Mouse (Mus musculus) megakaryocyte, embryonic 14.5 days (primary cell): ENCODE measurements around the gene Fmn2. TPM values are rescaled to one million over a fixed set of nuclear protein-coding genes. Genes with fewer than 3 reads are reported as not detected.

Experiments
- H3K27me3 ChIP-seq: replicated peaks from 2 replicates; pipeline ENCODE3; 2012; ENCODE audit warnings: inconsistent platforms
- H3K36me3 ChIP-seq: replicated peaks from 2 replicates; pipeline ENCODE3; 2012; ENCODE audit warnings: low read length, inconsistent platforms, mixed read lengths
- H3K4me1 ChIP-seq: 2 replicates; pipeline ENCODE4 v1.6.1; 2012; ENCODE audit warnings: inconsistent platforms
- H3K4me3 ChIP-seq: replicated peaks from 2 replicates; pipeline ENCODE3; 2012; ENCODE audit warnings: moderate library complexity, mild to moderate bottlenecking, inconsistent platforms
- H3K9me3 ChIP-seq: 2 replicates; pipeline ENCODE4 v1.6.1; 2012; ENCODE audit warnings: inconsistent platforms
- FLI1 ChIP-seq: IDR thresholded peaks from 2 replicates; pipeline ENCODE4 v1.6.1; 2012; ENCODE audit warnings: low read length, inconsistent platforms, mixed read lengths
- GATA1 ChIP-seq: IDR thresholded peaks from 3 replicates; pipeline ENCODE4 v1.6.1; 2012; ENCODE audit warnings: mixed read lengths, low read length, inconsistent platforms, borderline replicate concordance
- polyA plus RNA-seq: library from polyadenylated mRNA; stranded (reverse); fragments of >175 nt; gene quantifications from 2 replicates; pipeline ENCODE4 v1.2.3, GENCODE M21; 2012; ENCODE audit warnings: low replicate concordance; ENCODE audit not compliant: insufficient read depth

Fmn2 gene
- polyA plus RNA-seq, 1 experiment, result 0.60 TPM

GRCm38 (mm10) chr1:174689301-174689700, 187.7 kb downstream of the Fmn2 start:
- H3K4me1 ChIP-seq, result no peaks in the 10 kb centered on the region
- H3K36me3 ChIP-seq, result no peaks in the 10 kb centered on the region
- H3K4me3 ChIP-seq, result no peak overlapping the region
- no peaks in the 10 kb centered on the region for H3K27me3 ChIP-seq
- no peaks in the 10 kb centered on the region for H3K9me3 ChIP-seq
- TF ChIP-seq FLI1 (no peak), GATA1 (no peak)

GRCm38 (mm10) chr1:174700871-174701270, 199.2 kb downstream of the Fmn2 start:
- Histone ChIP-seq H3K4me3 (no peak overlapping the region), H3K27me3 (no peaks in the 10 kb centered on the region), H3K36me3 (no peaks in the 10 kb centered on the region), H3K4me1 (no peaks in the 10 kb centered on the region), H3K9me3 (no peaks in the 10 kb centered on the region)
- TF ChIP-seq GATA1 (no peak), FLI1 (no peak)

GRCm38 (mm10) chr1:174701835-174702234, 200.2 kb downstream of the Fmn2 start:
- Histone ChIP-seq H3K4me3 (no peak overlapping the region), H3K9me3 (no peaks in the 10 kb centered on the region), H3K36me3 (no peaks in the 10 kb centered on the region), H3K27me3 (no peaks in the 10 kb centered on the region), H3K4me1 (no peaks in the 10 kb centered on the region)
- TF ChIP-seq GATA1 (no peak), FLI1 (no peak)

- Histone ChIP-seq H3K4me1 (no peaks in the 10 kb centered on the region), H3K9me3 (no peaks in the 10 kb centered on the region), H3K4me3 (no peak overlapping the region), H3K36me3 (no peaks in the 10 kb centered on the region), H3K27me3 (no peaks in the 10 kb centered on the region)
- TF ChIP-seq GATA1, result no peak
- TF ChIP-seq FLI1, result no peak
These were observed 202.3 kb downstream of the Fmn2 start for GRCm38 (mm10) chr1:174703909-174704308.

GRCm38 (mm10) chr1:174719729-174720458, 218.3 kb downstream of the Fmn2 start:
- H3K9me3 ChIP-seq, result no peaks in the 10 kb centered on the region
- no peaks in the 10 kb centered on the region for H3K36me3 ChIP-seq
- H3K27me3 ChIP-seq, result no peaks in the 10 kb centered on the region
- no peaks in the 10 kb centered on the region for H3K4me1 ChIP-seq
- TF ChIP-seq FLI1, result no peak
- no peak for TF ChIP-seq GATA1
- H3K4me3 ChIP-seq, result no peak overlapping the region

- Histone ChIP-seq H3K27me3 (no peaks in the 10 kb centered on the region), H3K4me1 (no peaks in the 10 kb centered on the region), H3K4me3 (no peak overlapping the region), H3K9me3 (no peaks in the 10 kb centered on the region), H3K36me3 (no peaks in the 10 kb centered on the region)
- TF ChIP-seq FLI1 (no peak), GATA1 (no peak)
These were observed 227.1 kb downstream of the Fmn2 start for GRCm38 (mm10) chr1:174728771-174729170.

- Histone ChIP-seq H3K4me3 (no peak overlapping the region), H3K27me3 (no peaks in the 10 kb centered on the region), H3K36me3 (no peaks in the 10 kb centered on the region), H3K4me1 (no peaks in the 10 kb centered on the region), H3K9me3 (no peaks in the 10 kb centered on the region)
- no peak for TF ChIP-seq GATA1
These were observed 231.1 kb downstream of the Fmn2 start for GRCm38 (mm10) chr1:174732715-174733114.

- TF ChIP-seq GATA1 (no peak), FLI1 (no peak)
- Histone ChIP-seq H3K27me3 (no peaks in the 10 kb centered on the region), H3K9me3 (no peaks in the 10 kb centered on the region), H3K36me3 (no peaks in the 10 kb centered on the region), H3K4me3 (no peak overlapping the region), H3K4me1 (no peaks in the 10 kb centered on the region)
These were observed 237.3 kb downstream of the Fmn2 start for GRCm38 (mm10) chr1:174738958-174739357.

- H3K9me3 ChIP-seq, result peaks cover 3% of the 10 kb centered on the region; the same call in 1 of the 2 replicates
- no peaks in the 10 kb centered on the region for H3K36me3 ChIP-seq
- TF ChIP-seq GATA1, result no peak
- no peak overlapping the region for H3K4me3 ChIP-seq
- H3K27me3 ChIP-seq, result no peaks in the 10 kb centered on the region
- H3K4me1 ChIP-seq, result no peaks in the 10 kb centered on the region
These were observed 241.0 kb downstream of the Fmn2 start for GRCm38 (mm10) chr1:174742667-174743066.

GRCm38 (mm10) chr1:174748520-174748919, 246.9 kb downstream of the Fmn2 start:
- peaks cover 3% of the 10 kb centered on the region; the same call in 1 of the 2 replicates for H3K9me3 ChIP-seq
- no peak for TF ChIP-seq GATA1
- no peak for TF ChIP-seq FLI1
- no peaks in the 10 kb centered on the region for H3K4me1 ChIP-seq
- no peaks in the 10 kb centered on the region for H3K27me3 ChIP-seq
- H3K36me3 ChIP-seq, result no peaks in the 10 kb centered on the region
- H3K4me3 ChIP-seq, result no peak overlapping the region

- Histone ChIP-seq H3K36me3 (no peaks in the 10 kb centered on the region), H3K27me3 (no peaks in the 10 kb centered on the region), H3K9me3 (peaks cover 3% of the 10 kb centered on the region; the same call in 1 of the 2 replicates), H3K4me1 (no peaks in the 10 kb centered on the region), H3K4me3 (no peak overlapping the region)
- TF ChIP-seq FLI1 (no peak), GATA1 (no peak)
These were observed 249.4 kb downstream of the Fmn2 start for GRCm38 (mm10) chr1:174750893-174751461.
